In genomic region chr13:96593621-96594020, GRCm38 (mm10) we compare ENCODE assay signal across 8 mouse cellular contexts. TPM values are rescaled to one million over a fixed set of nuclear protein-coding genes. Genes with fewer than 3 reads are reported as not detected.
DNase-seq lines count a peak whose midpoint lies in the region; ATAC-seq and TF ChIP-seq lines count a peak whose summit lies in the region.

No protein-coding gene starts in this region.

- H3K4me1 ChIP-seq in forebrain, postnatal 0 days (ENCODE audit: insufficient read depth), result no peaks in the 10 kb centered on the region
- H3K4me1 ChIP-seq in forebrain, embryonic 16.5 days (replicated peaks; ENCODE audit: control insufficient read depth, insufficient read depth, low read length), result no peaks in the 10 kb centered on the region
- H3K4me1 ChIP-seq in lung, embryonic 14.5 days (ENCODE audit: insufficient read depth), result no peaks in the 10 kb centered on the region

- no peak overlapping the region for H3K4me2 ChIP-seq in forebrain, postnatal 0 days (ENCODE audit: low read depth)
- no peak overlapping the region for H3K4me2 ChIP-seq in forebrain, embryonic 16.5 days (ENCODE audit: low read length)
- no peak overlapping the region for H3K4me2 ChIP-seq in lung, embryonic 14.5 days

- TF ChIP-seq CTCF in forebrain, postnatal 0 days (IDR thresholded peaks at IDR 0.05; ENCODE audit: low read depth), result peak; percentile 77
- TF ChIP-seq CTCF in lung, embryonic 14.5 days (IDR thresholded peaks at IDR 0.05; ENCODE audit: low read depth), result peak; percentile 81

- WGBS in forebrain, postnatal 0 days, result 6% methylated on average over 1 of the region's 1 CpGs
- WGBS in forebrain, embryonic 16.5 days, result 3% methylated on average over 1 of the region's 1 CpGs
- WGBS in lung, embryonic 14.5 days, result 4% methylated on average over 1 of the region's 1 CpGs

- no peaks in the 10 kb centered on the region for H3K9me3 ChIP-seq in forebrain, postnatal 0 days (ENCODE audit: low read length)
- H3K9me3 ChIP-seq in forebrain, embryonic 16.5 days (ENCODE audit: control insufficient read depth, low read length), result no peaks in the 10 kb centered on the region
- no peaks in the 10 kb centered on the region for H3K9me3 ChIP-seq in lung, embryonic 14.5 days (ENCODE audit: low read depth, low read length)

- H3K4me3 ChIP-seq in forebrain, postnatal 0 days (ENCODE audit: low read depth, low read length), result no peak overlapping the region
- H3K4me3 ChIP-seq in forebrain, embryonic 16.5 days (replicated peaks; ENCODE audit: low read length), result no peak overlapping the region
- no peak overlapping the region for H3K4me3 ChIP-seq in lung, embryonic 14.5 days (ENCODE audit: low read depth, low read length)

- peak; percentile 57 for DNase-seq in forebrain, postnatal 0 days
- DNase-seq in lung, embryonic 14.5 days, result peak; percentile 83
- DNase-seq in lung, postnatal 4 days, result no peak
- peak; percentile 66 for DNase-seq in embryo, embryonic 10.5 days (ENCODE audit: low spot score)
- no peak for DNase-seq in spleen, postnatal 10 days (ENCODE audit: low spot score in 2 of 2)
- no peak for DNase-seq in yolk sac, embryonic 10.5 days (ENCODE audit: low spot score)

- no peak overlapping the region for H3K9ac ChIP-seq in forebrain, postnatal 0 days
- H3K9ac ChIP-seq in forebrain, embryonic 16.5 days (replicated peaks; ENCODE audit: low read depth, low read length), result no peak overlapping the region
- H3K9ac ChIP-seq in lung, embryonic 14.5 days, result no peak overlapping the region

- H3K27ac ChIP-seq in forebrain, postnatal 0 days (ENCODE audit: low read depth, low read length), result no peak overlapping the region
- H3K27ac ChIP-seq in forebrain, embryonic 16.5 days (ENCODE audit: low read length), result no peak overlapping the region
- H3K27ac ChIP-seq in lung, embryonic 14.5 days (ENCODE audit: low read depth), result no peak overlapping the region

- no peaks in the 10 kb centered on the region for H3K36me3 ChIP-seq in forebrain, postnatal 0 days (ENCODE audit: insufficient read depth)
- H3K36me3 ChIP-seq in forebrain, embryonic 16.5 days (ENCODE audit: control insufficient read depth, insufficient read depth), result 0 out of 2 replicates have a peak, but pooled peaks cover under 1% of the 10 kb centered on the region
- H3K36me3 ChIP-seq in lung, embryonic 14.5 days (ENCODE audit: insufficient read depth), result no peaks in the 10 kb centered on the region

- H3K27me3 ChIP-seq in forebrain, postnatal 0 days (ENCODE audit: insufficient read depth, low read length), result no peaks in the 10 kb centered on the region
- no peaks in the 10 kb centered on the region for H3K27me3 ChIP-seq in forebrain, embryonic 16.5 days (replicated peaks; ENCODE audit: control insufficient read depth, insufficient read depth, low read length)
- H3K27me3 ChIP-seq in lung, embryonic 14.5 days (ENCODE audit: insufficient read depth, low read length), result no peaks in the 10 kb centered on the region

- no peak for ATAC-seq in forebrain, postnatal 0 days
- ATAC-seq in forebrain, embryonic 16.5 days, result no peak
- ATAC-seq in lung, embryonic 14.5 days (ENCODE audit: insufficient read depth), result peak; percentile 38; the same call in 1 of the 2 replicates
- peak; percentile 67 for ATAC-seq in neutrophil, adult 5-6 weeks (ENCODE audit: extremely low read depth, insufficient number of reproducible peaks, low FRiP score, poor library complexity, severe bottlenecking)

RNA-seq across cellular contexts. Expression of gene Col4a3bp, which starts 51.2 kb away (rescaled TPM):
- total RNA-seq in forebrain, postnatal 0 days (2014; rRNA removed), result 36.4 and 40.9 TPM in 2 replicates
- polyA plus RNA-seq in forebrain, postnatal 0 days (2015; fragmentation: Nextera tagmentation; extraction: Ambion mirVana), result 2.6 and 5.7 TPM in 2 replicates
- 7.2 and 9.6 TPM in 2 replicates for polyA plus RNA-seq in forebrain, embryonic 16.5 days (2015; fragmentation: Nextera tagmentation; extraction: Ambion mirVana)
- 10.7 TPM in 2 replicates for polyA plus RNA-seq in lung, embryonic 14.5 days (2014; fragmentation: Nextera tagmentation; extraction: Ambion mirVana)
- total RNA-seq in neutrophil, adult 5-6 weeks (2017), result 90.4 and 96.4 TPM in 2 replicates

RNA-seq across cellular contexts. Expression of gene Polk, which starts 51.2 kb away (rescaled TPM):
- 6.4 and 8.0 TPM in 2 replicates for total RNA-seq in forebrain, postnatal 0 days (2014; rRNA removed)
- polyA plus RNA-seq in forebrain, postnatal 0 days (2015; fragmentation: Nextera tagmentation; extraction: Ambion mirVana), result 2.1 and 3.9 TPM in 2 replicates
- 6.1 and 7.1 TPM in 2 replicates for polyA plus RNA-seq in forebrain, embryonic 16.5 days (2015; fragmentation: Nextera tagmentation; extraction: Ambion mirVana)
- 10.2 and 11.3 TPM in 2 replicates for polyA plus RNA-seq in lung, embryonic 14.5 days (2014; fragmentation: Nextera tagmentation; extraction: Ambion mirVana)
- 12.3 and 19.2 TPM in 2 replicates for total RNA-seq in neutrophil, adult 5-6 weeks (2017)

Comparison
In these comparisons a context has a peak if more than half of its experiments do, and no peak if none do; other contexts are left out.
1. DNase-seq: peak in forebrain, postnatal 0 days (single experiment), lung, embryonic 14.5 days (single experiment) and embryo, embryonic 10.5 days (single experiment); none in lung, postnatal 4 days (0 of 2), spleen, postnatal 10 days (0 of 2) and yolk sac, embryonic 10.5 days (single experiment).
2. ATAC-seq: peak in lung, embryonic 14.5 days (single experiment) and neutrophil, adult 5-6 weeks (single experiment); none in forebrain, postnatal 0 days (single experiment) and forebrain, embryonic 16.5 days (single experiment).